Mouse (Mus musculus): ENCODE measurements around the gene Mtrex.

The Mtrex gene

GRCm38 (mm10) chr13:112832589-112832988, 94.6 kb downstream of the Mtrex start:
- in situ Hi-C loops (cut with MboI, MseI) = no loop called here

DNA sequence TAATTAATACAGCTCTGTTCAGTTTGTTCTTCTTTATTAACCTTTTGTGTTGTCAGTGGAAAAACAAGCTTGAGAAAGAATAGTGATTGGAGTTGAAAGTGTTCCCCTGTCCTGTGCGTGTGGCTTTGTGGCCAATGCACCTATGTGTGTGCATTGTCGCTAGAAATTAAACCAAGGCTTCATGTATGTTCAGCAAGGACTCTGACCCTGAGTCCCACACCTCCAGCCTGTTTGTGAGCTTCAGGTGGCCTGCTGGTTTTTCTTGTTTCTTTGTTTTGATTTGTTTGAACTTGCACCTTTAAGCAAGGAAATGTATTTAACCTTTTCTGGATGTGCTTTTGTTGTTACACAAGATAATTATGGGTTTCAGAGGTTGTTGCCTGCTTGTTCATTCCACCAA, 97.6 kb downstream of the Mtrex start:
- in situ Hi-C loops (cut with MboI, MseI) = no loop called here

DNA sequence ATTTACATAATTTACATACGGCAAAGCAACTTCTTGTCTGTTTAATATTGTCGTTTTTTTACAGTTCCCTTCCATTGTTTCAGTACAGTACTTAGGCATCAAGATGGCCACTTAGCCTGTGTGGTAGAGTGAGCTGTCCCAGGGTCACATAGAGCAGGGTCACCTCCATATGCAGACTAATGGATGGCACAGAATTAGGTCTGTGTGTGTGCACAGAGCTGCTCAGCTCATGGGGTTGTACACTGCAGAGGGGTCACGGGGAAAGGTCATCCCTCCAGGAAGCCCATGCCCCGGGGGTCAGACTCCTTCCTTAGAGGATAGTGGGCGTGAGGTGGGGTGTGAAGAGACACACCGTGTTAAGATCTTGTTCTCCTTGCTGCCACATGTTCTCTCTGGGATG, 101.7 kb downstream of the Mtrex start:
- in situ Hi-C loops (cut with MboI, MseI) = no loop called here

DNA sequence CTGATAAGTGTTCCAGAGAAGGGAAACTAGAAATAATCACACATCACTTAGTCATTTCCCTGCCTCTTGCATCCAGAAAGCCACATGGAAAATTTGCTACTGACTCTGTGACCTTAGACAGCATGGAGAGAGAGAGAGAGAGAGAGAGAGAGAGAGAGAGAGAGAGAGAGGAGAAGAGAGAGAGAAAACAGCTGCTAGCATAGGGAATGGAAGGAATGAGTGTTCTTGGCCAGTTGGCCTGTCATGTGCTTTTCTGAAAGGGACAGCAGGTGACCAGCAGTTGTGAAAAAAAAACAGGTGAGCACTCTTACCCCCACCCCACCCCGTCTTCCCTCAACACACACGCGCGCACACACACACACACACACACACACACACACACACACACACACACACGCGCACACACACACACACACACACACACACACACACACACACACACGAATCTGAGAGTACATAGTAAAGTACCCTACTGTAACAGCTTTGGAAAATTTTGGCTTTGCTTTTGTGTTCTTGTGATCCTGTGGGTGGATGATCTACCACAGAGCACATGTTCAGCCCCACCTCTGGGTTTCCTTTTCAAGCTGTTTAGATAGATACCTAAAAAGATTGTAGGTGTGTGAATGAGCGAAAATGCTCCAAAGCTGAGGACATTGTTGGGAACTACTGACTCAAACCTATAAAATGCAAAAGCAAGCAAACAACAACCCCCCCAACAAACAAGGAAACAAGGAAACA, 103.1 kb downstream of the Mtrex start:
- in situ Hi-C loops (cut with MboI, MseI) = no loop called here

DNA sequence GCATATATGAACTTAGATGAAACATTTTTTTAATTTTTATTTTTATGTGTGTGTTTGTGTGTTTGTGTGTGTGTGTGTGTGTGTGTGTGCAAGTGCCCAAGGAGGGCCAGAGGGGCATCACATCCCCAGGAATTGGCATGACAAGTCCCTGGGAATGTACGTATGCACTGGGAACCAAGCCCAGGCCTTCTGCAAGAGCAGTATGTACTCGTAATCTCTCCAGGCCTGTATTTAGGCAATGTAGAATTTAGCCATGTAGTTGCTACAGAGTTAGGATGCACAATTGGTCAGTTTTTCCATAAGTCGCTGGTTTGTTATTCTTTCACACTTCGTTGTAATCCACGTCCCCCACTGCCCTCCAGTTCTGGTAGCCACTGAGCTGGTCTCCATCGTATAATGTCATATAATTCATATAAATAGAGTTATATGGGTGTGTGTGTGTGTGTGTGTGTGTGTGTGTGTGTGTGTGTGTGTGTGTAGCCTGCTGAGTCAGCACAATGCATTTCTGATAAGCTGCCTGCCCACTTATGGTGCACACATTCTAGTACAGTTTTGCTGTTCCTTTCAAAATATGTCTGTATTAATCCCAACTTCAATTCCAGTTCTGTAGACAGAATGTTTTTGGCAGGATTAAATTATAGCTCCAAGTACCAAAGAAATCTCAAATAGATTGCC, 103.8 kb downstream of the Mtrex start:
- in situ Hi-C loops (cut with MboI, MseI) = no loop called here

DNA sequence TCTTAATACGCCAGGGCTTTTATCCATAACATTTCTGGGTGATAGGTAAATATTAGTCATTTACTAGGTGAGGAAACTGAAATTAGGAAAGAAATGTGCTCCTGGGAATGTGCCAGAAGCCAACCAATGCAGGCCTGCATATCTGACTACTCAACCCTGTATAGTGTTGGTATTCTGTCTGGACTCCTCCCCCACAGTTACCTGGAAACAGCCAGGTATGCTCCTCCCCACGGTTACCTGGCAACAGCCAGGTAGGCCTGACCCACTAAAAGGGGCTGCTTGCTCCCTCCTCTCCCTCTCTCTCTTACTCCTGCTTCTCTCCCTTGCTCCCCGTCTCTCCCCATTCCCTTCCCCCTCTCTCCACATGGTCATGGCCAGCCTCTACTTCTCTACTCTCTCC, 104.8 kb downstream of the Mtrex start:
- in situ Hi-C loops (cut with MboI, MseI) = no loop called here

DNA sequence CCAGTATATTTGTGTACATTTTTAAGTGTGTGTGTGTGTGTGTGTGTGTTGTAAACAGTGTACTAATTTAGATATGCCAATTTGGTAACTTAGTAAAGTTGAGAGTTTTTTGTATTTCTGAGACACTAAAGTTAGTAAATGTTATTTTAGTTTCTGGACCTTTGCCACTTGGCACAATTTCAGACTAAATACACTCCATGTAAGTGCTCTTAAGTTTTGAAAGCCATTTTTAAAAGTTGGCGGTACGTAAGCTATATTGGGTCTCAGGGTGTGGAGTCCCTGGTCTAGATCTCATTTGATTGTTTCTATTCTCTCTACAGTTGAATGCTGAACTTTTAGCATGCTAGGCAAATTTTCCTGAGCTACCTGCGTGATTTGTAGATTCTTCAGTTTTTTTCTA, 109.1 kb downstream of the Mtrex start:
- in situ Hi-C loops (cut with MboI, MseI) = no loop called here
